Mouse (Mus musculus) urinary bladder, postnatal 36 days (tissue): ENCODE results near the gene Uqcr11.

Experiments
- DNase-seq, 2 experiments: peaks; one replicate each; pipeline ENCODE4 v3.0.0; 2022; ENCODE audit warnings: low spot score in 2 of 2, mixed read lengths in 1 of 2

The Uqcr11 gene

GRCm38 (mm10) chr10:80376160-80376559 lies 30.5 kb downstream of the Uqcr11 start:
- DNase-seq: peak; percentile 77 to 88

GRCm38 (mm10) chr10:80374063-80374462 lies 32.6 kb downstream of the Uqcr11 start:
- peak; percentile 69 to 77 for DNase-seq

GRCm38 (mm10) chr10:80372706-80373105 lies 33.9 kb downstream of the Uqcr11 start:
- no peak for DNase-seq

- DNase-seq: no peak
Measured at GRCm38 (mm10) chr10:80371983-80372382, 34.6 kb downstream of the Uqcr11 start.

GRCm38 (mm10) chr10:80371411-80371966 lies 35.1 kb downstream of the Uqcr11 start:
- no peak for DNase-seq

- DNase-seq: no peak
Measured at GRCm38 (mm10) chr10:80369995-80370747, 36.5 kb downstream of the Uqcr11 start.

GRCm38 (mm10) chr10:80368392-80368791 lies 38.2 kb downstream of the Uqcr11 start:
- no peak for DNase-seq

GRCm38 (mm10) chr10:80367954-80368353 lies 38.7 kb downstream of the Uqcr11 start:
- DNase-seq: no peak

GRCm38 (mm10) chr10:80365736-80366135 lies 40.9 kb downstream of the Uqcr11 start:
- DNase-seq: no peak

GRCm38 (mm10) chr10:80363734-80364133 lies 42.9 kb downstream of the Uqcr11 start:
- DNase-seq: no peak

GRCm38 (mm10) chr10:80357994-80358639 lies 48.5 kb downstream of the Uqcr11 start:
- peak; percentile 37 to 55 for DNase-seq

- DNase-seq: no peak
Measured at GRCm38 (mm10) chr10:80357336-80357735, 49.3 kb downstream of the Uqcr11 start.

GRCm38 (mm10) chr10:80356737-80357136 lies 49.9 kb downstream of the Uqcr11 start:
- no peak for DNase-seq

- DNase-seq: no peak
Measured at GRCm38 (mm10) chr10:80356001-80356682, 50.5 kb downstream of the Uqcr11 start, which contains the start of gene Plk5. Gene Plk5 (plus strand): TSS chr10:80356459.

GRCm38 (mm10) chr10:80355431-80355830 lies 51.2 kb downstream of the Uqcr11 start:
- no peak for DNase-seq
